Mouse (Mus musculus): ENCODE results near the gene Tldc1. TPM values are rescaled to one million over a fixed set of nuclear protein-coding genes. Genes with fewer than 3 reads are reported as not detected.
A peak's percentile ranks its signal among the peaks of the same experiment; 100 is the strongest.

Gene Tldc1
- polyA plus RNA-seq, 1 experiment from 2014 or later = 9.5 TPM

DNA sequence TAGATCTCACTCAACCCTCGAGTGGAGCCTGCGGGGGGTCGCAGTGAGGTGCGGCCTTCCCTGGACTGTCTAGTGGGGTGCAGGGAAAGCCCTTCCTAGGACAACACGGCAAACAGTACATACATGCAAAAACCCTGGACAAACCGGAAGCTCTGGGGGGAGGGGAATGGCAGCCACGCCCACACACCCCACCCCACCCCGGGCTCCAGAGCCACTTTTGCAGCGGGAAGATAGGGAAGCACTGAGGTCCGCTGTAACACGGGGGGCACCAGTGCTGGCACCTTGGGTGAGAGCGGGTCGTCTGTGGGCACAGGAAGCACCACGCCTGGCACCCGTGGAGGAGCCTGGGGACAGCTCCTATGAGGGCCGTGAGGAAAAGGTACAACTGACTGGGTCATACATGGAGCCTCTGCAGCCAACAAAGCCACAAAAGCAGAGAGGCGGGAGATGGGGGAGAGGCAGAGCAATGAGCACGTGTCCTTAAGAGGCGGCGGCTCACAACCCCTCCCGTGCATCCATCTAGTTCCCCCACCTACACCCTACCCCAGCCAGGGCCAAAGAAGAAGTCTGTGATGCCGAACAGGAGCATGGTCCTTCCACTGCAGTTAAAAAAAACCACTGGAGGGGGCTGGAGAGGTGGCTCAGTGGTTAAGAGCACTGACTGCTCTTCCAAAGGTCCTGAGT is 12.3 kb downstream of the Tldc1 start:
- ATAC-seq (replicated peaks; ENCODE audit: low FRiP score) (peak; percentile 73), DNase-seq (ENCODE audit: low spot score) (peak; percentile 56)
- peak overlapping the region; percentile 44 for H3K4me2 ChIP-seq
- H3K27me3 ChIP-seq (replicated peaks; ENCODE audit: control insufficient read depth, insufficient read depth, low read length) = no peaks in the 10 kb centered on the region
- H3K4me1 ChIP-seq (replicated peaks; ENCODE audit: control insufficient read depth, insufficient read depth, low read length) = peaks cover 18% of the 10 kb centered on the region
- WGBS = 63% methylated on average over 22 of the region's 22 CpGs
- H3K27ac ChIP-seq (ENCODE audit: low read depth, low read length) = peak overlapping the region; percentile 25
- H3K36me3 ChIP-seq (ENCODE audit: control insufficient read depth, insufficient read depth, low read length) = peaks cover 5% of the 10 kb centered on the region; the same call in 1 of the 2 replicates
- no peaks in the 10 kb centered on the region for H3K9me3 ChIP-seq (ENCODE audit: control insufficient read depth, low read length)
- H3K4me3 ChIP-seq (ENCODE audit: low read depth, low read length) = peak overlapping the region; percentile 20; the same call in 1 of the 2 replicates
- peak overlapping the region; percentile 40; the same call in 1 of the 2 replicates for H3K9ac ChIP-seq (ENCODE audit: low read depth, low read length)

DNA sequence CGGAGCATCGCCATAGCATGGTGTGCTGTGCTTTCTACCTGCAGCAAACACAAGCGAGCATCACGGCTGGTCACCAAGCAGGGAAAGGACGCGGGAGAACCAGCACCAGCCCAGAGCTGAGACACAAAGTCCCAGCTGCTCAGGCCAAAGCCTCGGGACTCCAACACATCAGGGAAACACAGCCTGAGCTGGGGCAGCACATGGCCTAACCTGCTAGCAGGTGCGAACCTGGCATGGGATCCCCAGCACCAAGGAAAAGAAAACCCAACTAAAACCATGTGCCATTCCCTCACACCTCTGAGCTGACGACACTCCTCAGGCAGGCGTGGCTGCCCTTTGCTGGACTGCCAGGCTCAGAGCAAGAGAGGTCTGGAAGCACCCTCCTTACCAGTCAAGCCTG is 12.9 kb downstream of the Tldc1 start:
- Histone ChIP-seq H3K9me3 (ENCODE audit: control insufficient read depth, low read length) (no peaks in the 10 kb centered on the region), H3K27ac (ENCODE audit: low read depth, low read length) (peak overlapping the region; percentile 25), H3K4me1 (replicated peaks; ENCODE audit: control insufficient read depth, insufficient read depth, low read length) (peaks cover 18% of the 10 kb centered on the region), H3K4me3 (ENCODE audit: low read depth, low read length) (no peak overlapping the region), H3K27me3 (replicated peaks; ENCODE audit: control insufficient read depth, insufficient read depth, low read length) (no peaks in the 10 kb centered on the region), H3K9ac (ENCODE audit: low read depth, low read length) (no peak overlapping the region), H3K36me3 (ENCODE audit: control insufficient read depth, insufficient read depth, low read length) (peaks cover 5% of the 10 kb centered on the region; the same call in 1 of the 2 replicates), H3K4me2 (peak overlapping the region; percentile 44)
- DNase-seq (ENCODE audit: low spot score) = no peak
- ATAC-seq (replicated peaks; ENCODE audit: low FRiP score) = no peak
- 83% methylated on average over 10 of the region's 10 CpGs for WGBS

DNA sequence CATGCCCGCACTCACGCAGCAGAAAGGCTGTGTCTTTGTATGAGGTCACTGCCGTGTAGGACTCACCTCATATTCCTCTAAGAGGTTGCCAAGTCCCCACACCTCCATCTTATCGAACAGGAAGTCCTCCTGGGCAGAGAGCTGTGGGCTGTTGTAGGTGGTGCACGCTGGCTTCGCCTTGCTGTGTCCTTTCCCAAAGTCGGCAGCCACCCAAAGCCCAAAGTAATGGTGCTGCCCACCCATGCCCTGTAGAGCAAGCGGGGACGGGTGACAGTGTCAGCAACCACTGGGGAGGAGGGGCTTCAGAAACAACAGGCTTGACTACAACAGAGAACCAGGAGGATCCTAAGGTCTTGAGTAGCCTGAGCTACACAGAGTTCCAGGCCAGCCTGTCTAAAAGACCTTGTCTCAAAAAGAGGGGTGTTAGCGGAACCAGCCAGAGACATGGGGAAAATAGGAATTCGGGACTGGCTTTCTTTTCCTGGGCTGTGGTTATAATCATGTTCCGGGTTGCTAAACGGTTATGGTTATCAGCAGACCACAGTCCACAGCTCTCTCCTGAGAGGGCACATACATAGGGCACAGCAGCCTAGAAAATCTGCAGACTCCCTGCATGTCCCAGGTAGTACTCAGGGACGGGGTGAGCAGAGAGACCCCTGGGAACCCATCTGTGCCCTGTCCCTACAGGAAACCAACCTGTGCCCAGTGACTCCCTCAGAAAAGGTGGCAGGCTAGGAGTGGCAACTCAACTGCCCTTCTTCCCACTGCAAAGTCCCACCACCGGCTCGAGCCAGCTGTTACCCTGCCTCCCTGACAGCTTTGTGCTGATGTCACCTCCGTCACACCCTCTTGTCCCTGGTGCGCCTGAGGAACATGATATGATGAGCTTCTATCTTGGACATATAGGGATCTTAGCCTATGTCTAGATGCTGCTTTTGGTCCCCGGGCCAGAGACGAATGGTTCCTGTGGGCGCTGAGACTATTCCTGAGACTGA is 15.7 kb downstream of the Tldc1 start:
- 0 out of 2 replicates have a peak, but pooled peaks have one; percentile 38 for ATAC-seq (replicated peaks; ENCODE audit: low FRiP score)
- H3K27ac ChIP-seq (ENCODE audit: low read depth, low read length) = no peak overlapping the region
- H3K4me3 ChIP-seq (ENCODE audit: low read depth, low read length) = no peak overlapping the region
- H3K36me3 ChIP-seq (ENCODE audit: control insufficient read depth, insufficient read depth, low read length) = peaks cover 5% of the 10 kb centered on the region; the same call in 1 of the 2 replicates
- no peak for DNase-seq (ENCODE audit: low spot score)
- H3K27me3 ChIP-seq (replicated peaks; ENCODE audit: control insufficient read depth, insufficient read depth, low read length) = no peaks in the 10 kb centered on the region
- H3K4me2 ChIP-seq = peak overlapping the region; percentile 42
- no peak overlapping the region for H3K9ac ChIP-seq (ENCODE audit: low read depth, low read length)
- H3K4me1 ChIP-seq (replicated peaks; ENCODE audit: control insufficient read depth, insufficient read depth, low read length) = peaks cover 18% of the 10 kb centered on the region
- WGBS = 63% methylated on average over 21 of the region's 21 CpGs
- H3K9me3 ChIP-seq (ENCODE audit: control insufficient read depth, low read length) = no peaks in the 10 kb centered on the region

DNA sequence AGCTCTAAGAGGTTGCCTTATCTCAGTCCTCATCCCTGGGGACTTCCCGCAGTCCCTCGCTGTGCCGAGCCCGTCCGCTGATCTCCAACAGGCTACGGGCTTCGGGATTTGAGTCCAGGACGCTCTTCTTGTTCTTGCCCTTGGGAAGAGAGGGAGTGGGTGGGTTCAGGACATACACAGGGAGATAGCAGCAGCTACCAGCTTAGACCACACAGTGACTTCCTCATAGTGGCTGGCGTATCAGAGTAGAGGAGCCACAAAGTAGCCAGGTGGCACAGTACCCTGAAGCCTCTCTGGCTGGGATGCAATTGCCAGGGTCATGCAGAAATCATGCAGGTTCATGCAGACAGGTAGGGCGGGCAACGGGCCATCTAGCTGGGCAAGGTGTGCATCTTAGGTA is 16.5 kb downstream of the Tldc1 start:
- H3K4me1 ChIP-seq (replicated peaks; ENCODE audit: control insufficient read depth, insufficient read depth, low read length) = peaks cover 18% of the 10 kb centered on the region
- H3K4me3 ChIP-seq (ENCODE audit: low read depth, low read length) = no peak overlapping the region
- no peaks in the 10 kb centered on the region for H3K9me3 ChIP-seq (ENCODE audit: control insufficient read depth, low read length)
- no peak overlapping the region for H3K27ac ChIP-seq (ENCODE audit: low read depth, low read length)
- WGBS = 81% methylated on average over 11 of the region's 11 CpGs
- no peak for DNase-seq (ENCODE audit: low spot score)
- no peak for ATAC-seq (replicated peaks; ENCODE audit: low FRiP score)
- H3K4me2 ChIP-seq = no peak overlapping the region
- H3K9ac ChIP-seq (ENCODE audit: low read depth, low read length) = no peak overlapping the region
- H3K36me3 ChIP-seq (ENCODE audit: control insufficient read depth, insufficient read depth, low read length) = peaks cover 4% of the 10 kb centered on the region; the same call in 1 of the 2 replicates
- H3K27me3 ChIP-seq (replicated peaks; ENCODE audit: control insufficient read depth, insufficient read depth, low read length) = no peaks in the 10 kb centered on the region

DNA sequence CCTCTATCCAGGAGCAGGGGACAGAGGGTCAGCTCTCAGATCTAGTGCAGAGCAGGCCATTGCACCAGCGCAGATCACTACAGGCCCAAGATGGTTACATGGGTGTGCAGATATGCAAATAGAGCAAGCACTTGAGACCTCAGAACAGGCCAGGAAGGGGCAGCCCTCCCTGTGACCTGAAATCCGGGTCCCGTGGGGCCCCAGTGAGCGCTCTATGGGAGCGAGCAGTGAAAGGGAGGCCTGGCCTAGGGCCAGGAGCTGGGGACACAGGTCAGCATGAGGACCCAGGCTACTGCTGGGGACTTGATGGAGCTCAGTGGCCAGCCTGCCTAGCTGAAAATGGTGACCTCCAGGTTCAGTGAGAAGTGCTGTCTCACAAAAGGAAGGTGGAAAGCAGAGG is 21.7 kb downstream of the Tldc1 start:
- no peak for DNase-seq (ENCODE audit: low spot score)

DNA sequence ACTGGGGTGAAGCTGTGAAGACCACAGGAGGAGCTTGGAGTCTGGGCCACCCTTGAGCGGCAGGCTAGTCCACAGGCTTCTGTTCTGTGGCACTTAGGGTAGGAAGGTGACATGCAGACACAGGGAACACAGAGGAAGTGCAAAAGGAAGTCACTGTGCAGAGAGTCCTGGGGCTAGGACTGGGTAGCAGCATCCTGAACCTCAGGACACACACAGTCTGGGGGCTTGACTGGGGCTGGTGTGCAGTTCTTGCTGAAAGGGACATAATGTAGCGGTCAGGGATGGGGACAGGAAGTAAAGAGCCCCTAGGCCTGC is 22.1 kb downstream of the Tldc1 start:
- no peaks in the 10 kb centered on the region for H3K36me3 ChIP-seq (ENCODE audit: control insufficient read depth, insufficient read depth, low read length)
- H3K4me2 ChIP-seq = peak overlapping the region; percentile 57
- 67% methylated on average over 2 of the region's 2 CpGs for WGBS
- H3K9me3 ChIP-seq (ENCODE audit: control insufficient read depth, low read length) = no peaks in the 10 kb centered on the region
- no peak for DNase-seq (ENCODE audit: low spot score)
- peaks cover 6% of the 10 kb centered on the region; the same call in 1 of the 2 replicates for H3K27me3 ChIP-seq (replicated peaks; ENCODE audit: control insufficient read depth, insufficient read depth, low read length)
- H3K9ac ChIP-seq (ENCODE audit: low read depth, low read length) = no peak overlapping the region
- peaks cover 10% of the 10 kb centered on the region; the same call in 1 of the 2 replicates for H3K4me1 ChIP-seq (replicated peaks; ENCODE audit: control insufficient read depth, insufficient read depth, low read length)
- H3K27ac ChIP-seq (ENCODE audit: low read depth, low read length) = no peak overlapping the region
- H3K4me3 ChIP-seq (ENCODE audit: low read depth, low read length) = peak overlapping the region; percentile 43
- no peak; the same call in 1 of the 2 replicates for ATAC-seq (replicated peaks; ENCODE audit: low FRiP score)

More for the DNA sequence above, 21.7 kb downstream of the Tldc1 start:
- H3K27ac ChIP-seq (ENCODE audit: low read depth, low read length) = no peak overlapping the region
- 49% methylated on average over 5 of the region's 5 CpGs for WGBS
- peaks cover 10% of the 10 kb centered on the region; the same call in 1 of the 2 replicates for H3K4me1 ChIP-seq (replicated peaks; ENCODE audit: control insufficient read depth, insufficient read depth, low read length)
- peaks cover 6% of the 10 kb centered on the region; the same call in 1 of the 2 replicates for H3K27me3 ChIP-seq (replicated peaks; ENCODE audit: control insufficient read depth, insufficient read depth, low read length)
- no peaks in the 10 kb centered on the region for H3K9me3 ChIP-seq (ENCODE audit: control insufficient read depth, low read length)
- H3K9ac ChIP-seq (ENCODE audit: low read depth, low read length) = no peak overlapping the region
- 0 out of 2 replicates have a peak, but pooled peaks cover under 1% of the 10 kb centered on the region for H3K36me3 ChIP-seq (ENCODE audit: control insufficient read depth, insufficient read depth, low read length)
- no peak overlapping the region for H3K4me3 ChIP-seq (ENCODE audit: low read depth, low read length)
- H3K4me2 ChIP-seq = no peak overlapping the region
- ATAC-seq (replicated peaks; ENCODE audit: low FRiP score) = 0 out of 2 replicates have a peak, but pooled peaks have one; percentile 6

DNA sequence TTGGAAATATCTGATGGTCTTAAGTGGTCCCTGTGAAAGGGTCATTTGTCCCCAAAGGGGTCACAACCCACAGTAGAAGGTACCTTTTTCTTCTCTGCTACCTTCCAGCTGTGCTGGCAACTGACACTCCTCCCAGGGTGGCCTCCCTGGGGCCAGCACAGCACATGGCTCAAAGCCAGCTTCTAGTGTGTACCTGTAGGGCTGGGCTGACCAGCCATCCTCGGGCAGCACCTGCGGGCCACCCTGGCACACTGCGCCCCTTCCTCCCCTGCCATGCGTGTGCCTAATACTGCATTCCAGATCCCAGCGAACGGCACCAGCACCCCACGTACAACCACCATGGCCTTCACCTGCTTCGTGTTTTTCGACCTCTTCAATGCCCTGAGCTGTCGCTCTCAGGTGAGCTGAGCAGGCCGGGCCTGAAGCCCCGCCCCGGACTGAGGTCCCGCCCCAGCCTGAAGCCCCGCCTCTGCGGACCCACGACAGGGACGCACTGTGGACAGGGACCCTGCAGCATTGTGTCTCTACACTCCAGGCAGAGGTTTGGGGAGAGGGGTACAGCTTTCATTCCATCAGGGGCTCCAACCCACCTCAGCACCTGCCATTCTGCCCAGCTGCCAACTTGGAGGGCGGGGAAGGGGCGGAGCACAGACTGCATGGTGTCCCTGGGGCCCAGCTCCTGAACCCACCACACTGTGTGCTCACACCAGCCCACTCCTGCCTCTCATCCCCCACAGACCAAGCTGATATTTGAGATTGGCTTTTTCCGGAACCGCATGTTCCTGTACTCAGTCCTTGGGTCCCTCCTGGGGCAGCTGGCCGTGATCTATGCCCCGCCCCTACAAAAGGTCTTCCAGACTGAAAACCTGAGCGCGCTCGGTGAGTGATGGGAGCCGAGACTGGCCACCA is 22.7 kb downstream of the Tldc1 start:
- Histone ChIP-seq H3K9ac (ENCODE audit: low read depth, low read length) (no peak overlapping the region), H3K4me3 (ENCODE audit: low read depth, low read length) (peak overlapping the region; percentile 43), H3K36me3 (ENCODE audit: control insufficient read depth, insufficient read depth, low read length) (no peaks in the 10 kb centered on the region), H3K4me2 (peak overlapping the region; percentile 57), H3K27me3 (replicated peaks; ENCODE audit: control insufficient read depth, insufficient read depth, low read length) (peaks cover 6% of the 10 kb centered on the region; the same call in 1 of the 2 replicates), H3K4me1 (replicated peaks; ENCODE audit: control insufficient read depth, insufficient read depth, low read length) (peaks cover 10% of the 10 kb centered on the region; the same call in 1 of the 2 replicates), H3K9me3 (ENCODE audit: control insufficient read depth, low read length) (no peaks in the 10 kb centered on the region), H3K27ac (ENCODE audit: low read depth, low read length) (no peak overlapping the region)
- no peak for DNase-seq (ENCODE audit: low spot score)
- ATAC-seq (replicated peaks; ENCODE audit: low FRiP score) = peak; percentile 46; the same call in 1 of the 2 replicates
- 18% methylated on average over 28 of the region's 28 CpGs for WGBS

DNA sequence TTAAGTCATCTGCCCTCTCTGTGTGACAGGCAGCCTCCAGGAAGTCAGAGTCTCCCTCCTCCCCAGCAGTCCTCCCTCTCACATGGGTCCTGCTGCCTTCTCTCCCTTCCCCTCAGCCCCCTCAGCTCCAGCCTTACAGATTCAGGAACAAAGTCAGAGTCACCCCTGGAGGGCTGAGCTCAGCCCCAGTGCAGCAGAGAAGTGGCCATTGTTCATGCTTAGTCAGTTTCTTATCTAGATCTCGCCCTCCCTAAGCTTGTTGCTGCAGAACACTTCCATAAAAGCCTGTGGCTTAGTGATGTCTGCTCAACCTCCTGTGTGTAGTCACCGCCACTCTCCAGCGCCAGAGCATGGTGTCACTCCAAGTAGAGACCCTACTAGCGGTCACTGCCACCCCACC is 33.6 kb downstream of the Tldc1 start:
- Histone ChIP-seq H3K4me1 (replicated peaks; ENCODE audit: control insufficient read depth, insufficient read depth, low read length) (no peaks in the 10 kb centered on the region; the same call in 1 of the 2 replicates), H3K4me3 (ENCODE audit: low read depth, low read length) (no peak overlapping the region), H3K27me3 (replicated peaks; ENCODE audit: control insufficient read depth, insufficient read depth, low read length) (no peaks in the 10 kb centered on the region; the same call in 1 of the 2 replicates), H3K4me2 (no peak overlapping the region), H3K9me3 (ENCODE audit: control insufficient read depth, low read length) (no peaks in the 10 kb centered on the region), H3K9ac (ENCODE audit: low read depth, low read length) (no peak overlapping the region), H3K36me3 (ENCODE audit: control insufficient read depth, insufficient read depth, low read length) (no peaks in the 10 kb centered on the region), H3K27ac (ENCODE audit: low read depth, low read length) (no peak overlapping the region)
- WGBS = 56% methylated on average over 4 of the region's 4 CpGs
- DNase-seq (ENCODE audit: low spot score) = no peak
- ATAC-seq (replicated peaks; ENCODE audit: low FRiP score) = no peak
